Comparison of ENCODE assay signal across 8 mouse cellular contexts in genomic region chr5:91518946-91519345, GRCm38 (mm10). TPM values are rescaled to one million over a fixed set of nuclear protein-coding genes. Genes with fewer than 3 reads are reported as not detected.
DNase-seq lines count a peak whose midpoint lies in the region; ATAC-seq and TF ChIP-seq lines count a peak whose summit lies in the region.

No protein-coding gene starts in this region.

- TF ChIP-seq EP300 in lung, postnatal 0 days (IDR thresholded peaks at IDR 0.05): no peak

- H3K4me3 ChIP-seq in embryonic facial prominence, embryonic 10.5 days: peak overlapping the region; percentile 68
- peak overlapping the region; percentile 63 for H3K4me3 ChIP-seq in heart, embryonic 13.5 days
- peak overlapping the region; percentile 57 for H3K4me3 ChIP-seq in kidney, embryonic 16.5 days (ENCODE audit: low read length)
- 0 out of 2 replicates have a peak overlapping the region, but pooled peaks have one; percentile 38 for H3K4me3 ChIP-seq in lung, postnatal 0 days (ENCODE audit: low read depth, low read length)
- no peak overlapping the region for H3K4me3 ChIP-seq in thymus, adult 2 months (ENCODE audit: control insufficient read depth, insufficient read depth, low read length)

- H3K9ac ChIP-seq in heart, embryonic 13.5 days: peak overlapping the region; percentile 86
- H3K9ac ChIP-seq in kidney, embryonic 16.5 days (replicated peaks; ENCODE audit: low read length): 0 out of 2 replicates have a peak overlapping the region, but pooled peaks have one; percentile 64
- H3K9ac ChIP-seq in lung, postnatal 0 days (replicated peaks; ENCODE audit: low read depth): no peak overlapping the region

- DNase-seq in embryo, embryonic 11 days: peak; percentile 22
- no peak for DNase-seq in embryo, embryonic 9.5 days (ENCODE audit: extremely low spot score)
- DNase-seq in embryonic facial prominence, embryonic 10.5 days (ENCODE audit: low spot score): no peak
- DNase-seq in lung, postnatal 0 days (ENCODE audit: low spot score): peak; percentile 67
- peak; percentile 49 for DNase-seq in retina, postnatal 1 day
- no peak for DNase-seq in thymus, adult 2 months

- 0 out of 2 replicates have a peak overlapping the region, but pooled peaks have one; percentile 6 for H3K27ac ChIP-seq in embryonic facial prominence, embryonic 10.5 days (replicated peaks)
- peak overlapping the region; percentile 67 for H3K27ac ChIP-seq in heart, embryonic 13.5 days (replicated peaks)
- H3K27ac ChIP-seq in kidney, embryonic 16.5 days (ENCODE audit: low read length): no peak overlapping the region
- no peak overlapping the region for H3K27ac ChIP-seq in lung, postnatal 0 days (ENCODE audit: low read length)
- H3K27ac ChIP-seq in thymus, adult 2 months (ENCODE audit: control insufficient read depth, insufficient read depth, low read length): no peak overlapping the region

- no peak for TF ChIP-seq POLR2A in thymus, adult 2 months (IDR thresholded peaks at IDR 0.05; ENCODE audit: control insufficient read depth, extremely low read depth, insufficient read depth, low read length, poor library complexity)

- no peak for ATAC-seq in heart, embryonic 13.5 days (ENCODE audit: extremely low read depth, insufficient number of reproducible peaks, low FRiP score, low TSS enrichment)
- ATAC-seq in kidney, embryonic 16.5 days (ENCODE audit: low FRiP score, low TSS enrichment): no peak
- no peak for ATAC-seq in lung, postnatal 0 days

- 27% methylated on average over 7 of the region's 7 CpGs for WGBS in embryonic facial prominence, embryonic 10.5 days
- 2% methylated on average over 7 of the region's 7 CpGs for WGBS in heart, embryonic 13.5 days
- WGBS in kidney, embryonic 16.5 days: 14% methylated on average over 7 of the region's 7 CpGs
- WGBS in lung, postnatal 0 days: 4% methylated on average over 7 of the region's 7 CpGs
- 37% methylated on average over 7 of the region's 7 CpGs for WGBS in thymus, adult 2 months

- H3K27me3 ChIP-seq in embryonic facial prominence, embryonic 10.5 days (replicated peaks; ENCODE audit: low read depth, poor library complexity, severe bottlenecking): peaks cover 23% of the 10 kb centered on the region
- H3K27me3 ChIP-seq in heart, embryonic 13.5 days (replicated peaks): no peaks in the 10 kb centered on the region
- peaks cover 6% of the 10 kb centered on the region for H3K27me3 ChIP-seq in kidney, embryonic 16.5 days (ENCODE audit: insufficient read depth, low read length)
- 0 out of 2 replicates have a peak, but pooled peaks cover 11% of the 10 kb centered on the region for H3K27me3 ChIP-seq in lung, postnatal 0 days (replicated peaks; ENCODE audit: insufficient read depth, low read length)
- H3K27me3 ChIP-seq in thymus, adult 2 months (ENCODE audit: control insufficient read depth, insufficient read depth, low read length): peaks cover 9% of the 10 kb centered on the region; the same call in 1 of the 2 replicates

- no peak for TF ChIP-seq CTCF in lung, postnatal 0 days (IDR thresholded peaks at IDR 0.05)
- no peak for TF ChIP-seq CTCF in thymus, adult 2 months (IDR thresholded peaks at IDR 0.05; ENCODE audit: borderline replicate concordance, control insufficient read depth, extremely low read depth, insufficient read depth, low read length, poor library complexity)

- H3K36me3 ChIP-seq in embryonic facial prominence, embryonic 10.5 days (replicated peaks): no peaks in the 10 kb centered on the region
- H3K36me3 ChIP-seq in heart, embryonic 13.5 days: 0 out of 2 replicates have a peak, but pooled peaks cover under 1% of the 10 kb centered on the region
- no peaks in the 10 kb centered on the region for H3K36me3 ChIP-seq in kidney, embryonic 16.5 days (ENCODE audit: insufficient read depth, low read length)
- no peaks in the 10 kb centered on the region for H3K36me3 ChIP-seq in lung, postnatal 0 days (ENCODE audit: insufficient read depth, low read length)
- no peaks in the 10 kb centered on the region for H3K36me3 ChIP-seq in thymus, adult 2 months (ENCODE audit: control insufficient read depth, insufficient read depth, low read length)

- peaks cover 43% of the 10 kb centered on the region for H3K4me1 ChIP-seq in embryonic facial prominence, embryonic 10.5 days
- H3K4me1 ChIP-seq in heart, embryonic 13.5 days: peaks cover 38% of the 10 kb centered on the region
- peaks cover 21% of the 10 kb centered on the region for H3K4me1 ChIP-seq in kidney, embryonic 16.5 days (ENCODE audit: insufficient read depth, low read length)
- peaks cover 11% of the 10 kb centered on the region; the same call in 1 of the 2 replicates for H3K4me1 ChIP-seq in lung, postnatal 0 days (ENCODE audit: insufficient read depth, low read depth, low read length)
- H3K4me1 ChIP-seq in thymus, adult 2 months (replicated peaks; ENCODE audit: control insufficient read depth, insufficient read depth, low read length): peaks cover 11% of the 10 kb centered on the region

- H3K9me3 ChIP-seq in embryonic facial prominence, embryonic 10.5 days: no peaks in the 10 kb centered on the region
- H3K9me3 ChIP-seq in heart, embryonic 13.5 days: no peaks in the 10 kb centered on the region
- H3K9me3 ChIP-seq in kidney, embryonic 16.5 days (ENCODE audit: low read length): no peaks in the 10 kb centered on the region
- H3K9me3 ChIP-seq in lung, postnatal 0 days (ENCODE audit: low read length): no peaks in the 10 kb centered on the region

- peak overlapping the region; percentile 74 for H3K4me2 ChIP-seq in heart, embryonic 13.5 days
- peak overlapping the region; percentile 94 for H3K4me2 ChIP-seq in kidney, embryonic 16.5 days (replicated peaks; ENCODE audit: low read depth, low read length)
- H3K4me2 ChIP-seq in lung, postnatal 0 days (replicated peaks; ENCODE audit: low read depth, low read length): peak overlapping the region; percentile 57

RNA-seq across cellular contexts. Expression of gene Parm1, which starts 1.5 kb away (rescaled TPM):
- polyA plus RNA-seq in embryonic facial prominence, embryonic 10.5 days (2016; fragmentation: Nextera tagmentation; extraction: Ambion mirVana): 17.3 and 17.8 TPM in 2 replicates
- 30.4 and 35.1 TPM in 2 replicates for polyA plus RNA-seq in heart, embryonic 13.5 days (2015; fragmentation: Nextera tagmentation; extraction: Ambion mirVana)
- polyA plus RNA-seq in kidney, embryonic 16.5 days (2015; fragmentation: Nextera tagmentation; extraction: Ambion mirVana): 9.6 and 11.2 TPM in 2 replicates
- polyA plus RNA-seq in lung, postnatal 0 days (2015; fragmentation: Nextera tagmentation; extraction: Ambion mirVana): 5.0 and 6.4 TPM in 2 replicates
- polyA plus RNA-seq in thymus, adult 2 months (2012; rRNA removed): 13.8 and 14.2 TPM in 2 replicates

Comparison
In these comparisons a context has a peak if more than half of its experiments do, and no peak if none do; other contexts are left out.
1. DNase-seq: peak in embryo, embryonic 11 days (single experiment), lung, postnatal 0 days (single experiment) and retina, postnatal 1 day (single experiment); none in embryo, embryonic 9.5 days (single experiment), embryonic facial prominence, embryonic 10.5 days (single experiment) and thymus, adult 2 months (single experiment).
2. H3K27ac ChIP-seq: peak in embryonic facial prominence, embryonic 10.5 days (single experiment) and heart, embryonic 13.5 days (single experiment); none in kidney, embryonic 16.5 days (single experiment), lung, postnatal 0 days (single experiment) and thymus, adult 2 months (single experiment).
3. Peak in every context shown above with its lines, with median percentiles within 50 percentile points of each other: H3K4me2 ChIP-seq.